Mouse (Mus musculus) thymus, adult 18-20 months (tissue): Measurements from ENCODE around the gene Atp2b4.

Source experiments
- DNase-seq, 2 experiments: peaks; one replicate each; pipeline ENCODE4 v3.0.0; 2022; ENCODE audit warnings: mixed read lengths in 2 of 2

The Atp2b4 gene

GRCm38 (mm10) chr1:133650288-133651055 lies 150.4 kb downstream of the Atp2b4 start:
- no peak for DNase-seq
